Mouse (Mus musculus): Measurements from ENCODE around the gene Dhx29. TPM values are rescaled to one million over a fixed set of nuclear protein-coding genes. Genes with fewer than 3 reads are reported as not detected.
A peak's percentile ranks its signal among the peaks of the same experiment; 100 is the strongest.

Dhx29 gene
- polyA plus RNA-seq, 1 experiment from 2014 or later: 17.5 TPM

GRCm38 (mm10) chr13:112993531-112994152, 66.4 kb downstream of the Dhx29 start, which contains the start of gene Mcidas:
Gene Mcidas, plus strand, starts transcription at chr13:112993845.
- ATAC-seq: peak; percentile 57
- H3K9me3 ChIP-seq (replicated peaks; ENCODE audit: control insufficient read depth, low read length): no peaks in the 10 kb centered on the region
- H3K9ac ChIP-seq (ENCODE audit: low read length): peak within 1 kb of the TSS; percentile 54
- peak; percentile 28 for DNase-seq (ENCODE audit: low spot score)
- H3K4me1 ChIP-seq (ENCODE audit: control insufficient read depth, insufficient read depth, low read length): peaks cover 13% of the 10 kb centered on the region
- H3K27ac ChIP-seq (ENCODE audit: low read depth, low read length): no peak within 1 kb of the TSS
- WGBS: under 1% methylated on average over 58 of the region's 63 CpGs
- peaks cover 90% of the 10 kb centered on the region for H3K27me3 ChIP-seq (replicated peaks; ENCODE audit: control insufficient read depth, insufficient read depth, low read length)
- H3K4me3 ChIP-seq (ENCODE audit: low read depth, low read length): peak within 1 kb of the TSS; percentile 43
- H3K4me2 ChIP-seq (ENCODE audit: low read length): peak within 1 kb of the TSS; percentile 89
- no peaks in the 10 kb centered on the region for H3K36me3 ChIP-seq (ENCODE audit: control insufficient read depth, insufficient read depth, low read length)

GRCm38 (mm10) chr13:112994191-112994590, 66.9 kb downstream of the Dhx29 start:
- peak overlapping the region; percentile 43 for H3K4me3 ChIP-seq (ENCODE audit: low read depth, low read length)
- under 1% methylated on average over 25 of the region's 25 CpGs for WGBS
- ATAC-seq (peak; percentile 59), DNase-seq (ENCODE audit: low spot score) (peak; percentile 74)
- H3K4me1 ChIP-seq (ENCODE audit: control insufficient read depth, insufficient read depth, low read length): peaks cover 10% of the 10 kb centered on the region
- H3K36me3 ChIP-seq (ENCODE audit: control insufficient read depth, insufficient read depth, low read length): no peaks in the 10 kb centered on the region
- peak overlapping the region; percentile 89 for H3K4me2 ChIP-seq (ENCODE audit: low read length)
- no peaks in the 10 kb centered on the region for H3K9me3 ChIP-seq (replicated peaks; ENCODE audit: control insufficient read depth, low read length)
- H3K27ac ChIP-seq (ENCODE audit: low read depth, low read length): no peak overlapping the region
- H3K9ac ChIP-seq (ENCODE audit: low read length): peak overlapping the region; percentile 54
- H3K27me3 ChIP-seq (replicated peaks; ENCODE audit: control insufficient read depth, insufficient read depth, low read length): peaks cover 89% of the 10 kb centered on the region

- Histone ChIP-seq H3K9ac (ENCODE audit: low read length) (no peak overlapping the region), H3K27ac (ENCODE audit: low read depth, low read length) (no peak overlapping the region), H3K27me3 (replicated peaks; ENCODE audit: control insufficient read depth, insufficient read depth, low read length) (peaks cover 77% of the 10 kb centered on the region), H3K4me1 (ENCODE audit: control insufficient read depth, insufficient read depth, low read length) (peaks cover 10% of the 10 kb centered on the region), H3K9me3 (replicated peaks; ENCODE audit: control insufficient read depth, low read length) (no peaks in the 10 kb centered on the region), H3K4me3 (ENCODE audit: low read depth, low read length) (no peak overlapping the region), H3K36me3 (ENCODE audit: control insufficient read depth, insufficient read depth, low read length) (no peaks in the 10 kb centered on the region), H3K4me2 (ENCODE audit: low read length) (no peak overlapping the region)
- DNase-seq (ENCODE audit: low spot score) (no peak), ATAC-seq (no peak)
- 50% methylated on average over 4 of the region's 4 CpGs for WGBS
Measured at GRCm38 (mm10) chr13:112996407-112996806, 69.2 kb downstream of the Dhx29 start.

- Histone ChIP-seq H3K9me3 (replicated peaks; ENCODE audit: control insufficient read depth, low read length) (no peaks in the 10 kb centered on the region), H3K27ac (ENCODE audit: low read depth, low read length) (no peak overlapping the region), H3K36me3 (ENCODE audit: control insufficient read depth, insufficient read depth, low read length) (no peaks in the 10 kb centered on the region), H3K4me1 (ENCODE audit: control insufficient read depth, insufficient read depth, low read length) (peaks cover 10% of the 10 kb centered on the region), H3K4me3 (ENCODE audit: low read depth, low read length) (no peak overlapping the region), H3K9ac (ENCODE audit: low read length) (no peak overlapping the region), H3K27me3 (replicated peaks; ENCODE audit: control insufficient read depth, insufficient read depth, low read length) (peaks cover 73% of the 10 kb centered on the region), H3K4me2 (ENCODE audit: low read length) (no peak overlapping the region)
- ATAC-seq (no peak), DNase-seq (ENCODE audit: low spot score) (no peak)
- WGBS: 61% methylated on average over 6 of the region's 6 CpGs
Measured at GRCm38 (mm10) chr13:112997369-112997768, 70.1 kb downstream of the Dhx29 start.

- no peaks in the 10 kb centered on the region for H3K9me3 ChIP-seq (replicated peaks; ENCODE audit: control insufficient read depth, low read length)
- H3K27me3 ChIP-seq (replicated peaks; ENCODE audit: control insufficient read depth, insufficient read depth, low read length): peaks cover 64% of the 10 kb centered on the region
- no peak overlapping the region for H3K27ac ChIP-seq (ENCODE audit: low read depth, low read length)
- peak overlapping the region; percentile 39 for H3K4me3 ChIP-seq (ENCODE audit: low read depth, low read length)
- peaks cover 7% of the 10 kb centered on the region for H3K4me1 ChIP-seq (ENCODE audit: control insufficient read depth, insufficient read depth, low read length)
- H3K36me3 ChIP-seq (ENCODE audit: control insufficient read depth, insufficient read depth, low read length): no peaks in the 10 kb centered on the region
- WGBS: under 1% methylated on average over 46 of the region's 46 CpGs
- H3K4me2 ChIP-seq (ENCODE audit: low read length): peak overlapping the region; percentile 87
- peak overlapping the region; percentile 64 for H3K9ac ChIP-seq (ENCODE audit: low read length)
- DNase-seq (ENCODE audit: low spot score): peak; percentile 52
- peak; percentile 43; the same call in 1 of the 2 replicates for ATAC-seq
Measured at GRCm38 (mm10) chr13:112998427-112999201, 71.4 kb downstream of the Dhx29 start.

GRCm38 (mm10) chr13:113000090-113000489, 72.8 kb downstream of the Dhx29 start:
- H3K9ac ChIP-seq (ENCODE audit: low read length): no peak overlapping the region
- no peaks in the 10 kb centered on the region for H3K4me1 ChIP-seq (ENCODE audit: control insufficient read depth, insufficient read depth, low read length)
- H3K36me3 ChIP-seq (ENCODE audit: control insufficient read depth, insufficient read depth, low read length): no peaks in the 10 kb centered on the region
- H3K27me3 ChIP-seq (replicated peaks; ENCODE audit: control insufficient read depth, insufficient read depth, low read length): peaks cover 49% of the 10 kb centered on the region
- DNase-seq (ENCODE audit: low spot score) (no peak), ATAC-seq (no peak)
- H3K4me3 ChIP-seq (ENCODE audit: low read depth, low read length): no peak overlapping the region
- WGBS: 58% methylated on average over 3 of the region's 3 CpGs
- no peaks in the 10 kb centered on the region for H3K9me3 ChIP-seq (replicated peaks; ENCODE audit: control insufficient read depth, low read length)
- H3K4me2 ChIP-seq (ENCODE audit: low read length): no peak overlapping the region
- H3K27ac ChIP-seq (ENCODE audit: low read depth, low read length): no peak overlapping the region

- Histone ChIP-seq H3K4me1 (ENCODE audit: control insufficient read depth, insufficient read depth, low read length) (no peaks in the 10 kb centered on the region), H3K36me3 (ENCODE audit: control insufficient read depth, insufficient read depth, low read length) (no peaks in the 10 kb centered on the region), H3K27ac (ENCODE audit: low read depth, low read length) (no peak overlapping the region), H3K9me3 (replicated peaks; ENCODE audit: control insufficient read depth, low read length) (no peaks in the 10 kb centered on the region), H3K4me3 (ENCODE audit: low read depth, low read length) (no peak overlapping the region), H3K27me3 (replicated peaks; ENCODE audit: control insufficient read depth, insufficient read depth, low read length) (peaks cover 44% of the 10 kb centered on the region), H3K9ac (ENCODE audit: low read length) (no peak overlapping the region), H3K4me2 (ENCODE audit: low read length) (no peak overlapping the region)
- 71% methylated on average over 9 of the region's 9 CpGs for WGBS
- ATAC-seq (no peak), DNase-seq (ENCODE audit: low spot score) (no peak)
Measured at GRCm38 (mm10) chr13:113000576-113001318, 73.5 kb downstream of the Dhx29 start.

GRCm38 (mm10) chr13:113012683-113013082, 85.4 kb downstream of the Dhx29 start:
- Histone ChIP-seq H3K4me3 (ENCODE audit: low read depth, low read length) (no peak overlapping the region), H3K27ac (ENCODE audit: low read depth, low read length) (peak overlapping the region; percentile 48; the same call in 1 of the 2 replicates), H3K27me3 (replicated peaks; ENCODE audit: control insufficient read depth, insufficient read depth, low read length) (no peaks in the 10 kb centered on the region; the same call in 1 of the 2 replicates), H3K9ac (ENCODE audit: low read length) (no peak overlapping the region), H3K4me1 (ENCODE audit: control insufficient read depth, insufficient read depth, low read length) (no peaks in the 10 kb centered on the region), H3K36me3 (ENCODE audit: control insufficient read depth, insufficient read depth, low read length) (no peaks in the 10 kb centered on the region), H3K4me2 (ENCODE audit: low read length) (no peak overlapping the region), H3K9me3 (replicated peaks; ENCODE audit: control insufficient read depth, low read length) (no peaks in the 10 kb centered on the region)
- WGBS: 73% methylated on average over 6 of the region's 6 CpGs
- ATAC-seq: peak; percentile 63; the same call in 1 of the 2 replicates
- DNase-seq (ENCODE audit: low spot score): no peak
